Mouse (Mus musculus): ENCODE measurements around the gene Slc4a10. TPM values are rescaled to one million over a fixed set of nuclear protein-coding genes. Genes with fewer than 3 reads are reported as not detected.

The Slc4a10 gene
- total RNA-seq, 2 experiments from 2014 or later, result not detected

DNA sequence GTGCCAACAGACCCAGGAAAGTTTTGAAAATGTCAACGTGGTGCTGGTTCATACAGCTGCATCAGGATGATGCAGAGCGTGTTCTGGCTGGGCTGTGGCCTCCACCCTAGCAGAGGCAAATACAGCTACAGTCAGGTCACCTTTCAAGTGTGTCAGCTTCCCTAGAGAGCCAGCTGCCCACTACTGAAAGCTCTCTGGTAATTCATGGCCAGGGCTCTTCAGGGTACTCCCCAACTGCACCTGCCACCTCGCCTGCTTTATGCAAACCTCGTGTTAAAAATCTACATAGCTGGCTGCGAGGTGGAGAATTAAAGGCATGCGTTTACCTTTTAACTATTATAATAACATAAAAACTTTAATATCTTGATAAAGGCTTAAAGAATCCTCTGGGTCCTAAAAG lies 298.1 kb downstream of the Slc4a10 start:
- no peak for DNase-seq
- intact Hi-C loops (cut with DNase I), result no loop called here

DNA sequence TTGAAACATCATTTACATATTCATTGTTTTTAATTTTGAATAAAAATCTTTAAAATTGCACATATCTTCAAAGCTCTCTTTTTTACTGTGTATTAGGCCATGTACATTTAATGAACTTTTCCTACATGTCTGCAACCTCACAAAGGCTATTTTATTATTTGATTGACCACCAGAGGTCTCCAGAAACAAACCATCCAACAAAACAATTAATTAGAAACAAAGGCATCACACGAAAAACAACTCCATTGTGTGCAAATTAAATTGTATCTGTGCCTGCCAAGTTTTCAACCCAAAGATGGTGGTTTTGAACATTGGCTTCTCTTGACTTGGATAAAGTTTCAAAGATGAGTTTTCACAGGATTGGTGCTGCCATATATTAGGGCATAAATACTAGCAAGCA lies 300.5 kb downstream of the Slc4a10 start:
- intact Hi-C loops (cut with DNase I), result loop anchor here (1.0 to 2.0 kb wide), 2 partner anchors 112 to 284 kb away; no protein-coding TSS in a partner anchor
- DNase-seq, result no peak

DNA sequence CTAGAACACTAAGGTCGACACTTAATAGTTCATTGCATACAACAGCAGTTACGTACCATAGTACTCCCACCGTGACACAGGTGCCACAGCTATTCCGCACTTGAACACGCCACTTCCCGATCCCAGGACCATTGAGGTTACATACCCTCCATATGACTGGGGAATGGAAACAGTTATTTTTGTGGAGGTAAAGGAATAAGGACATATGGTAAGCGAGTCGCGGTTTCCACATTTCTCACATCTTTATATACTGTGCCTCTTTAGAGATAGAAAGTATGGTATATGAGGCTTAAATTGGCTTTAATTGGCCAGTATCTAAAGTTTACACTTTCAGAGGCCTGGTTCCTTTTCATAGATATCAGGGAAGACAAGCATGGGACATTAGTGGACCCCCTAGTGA lies 301.5 kb downstream of the Slc4a10 start:
- DNase-seq, result no peak
- intact Hi-C loops (cut with DNase I), result loop anchor here (2.0 kb wide), 1 partner anchor 283 kb away; no protein-coding TSS in a partner anchor

DNA sequence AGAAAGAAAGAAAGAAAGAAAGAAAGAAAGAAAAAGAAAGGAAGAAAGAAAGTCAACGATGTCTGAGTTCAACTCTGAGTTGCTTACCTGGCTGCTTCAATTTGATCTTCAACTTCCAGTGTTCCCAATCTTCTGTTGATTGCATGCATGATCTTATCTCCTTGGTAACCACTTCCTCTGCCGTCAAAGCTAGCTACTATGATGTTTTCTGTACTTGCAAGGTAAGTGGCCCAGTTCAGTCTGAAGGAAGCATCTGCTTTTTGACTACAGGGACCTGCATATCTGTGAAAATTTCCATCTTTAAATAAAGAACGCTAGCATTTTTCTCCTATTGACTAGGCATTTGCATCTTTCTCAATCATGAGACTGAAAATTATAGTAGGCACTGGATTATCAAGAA lies 305.8 kb downstream of the Slc4a10 start:
- DNase-seq, result no peak
- intact Hi-C loops (cut with DNase I), result no loop called here

DNA sequence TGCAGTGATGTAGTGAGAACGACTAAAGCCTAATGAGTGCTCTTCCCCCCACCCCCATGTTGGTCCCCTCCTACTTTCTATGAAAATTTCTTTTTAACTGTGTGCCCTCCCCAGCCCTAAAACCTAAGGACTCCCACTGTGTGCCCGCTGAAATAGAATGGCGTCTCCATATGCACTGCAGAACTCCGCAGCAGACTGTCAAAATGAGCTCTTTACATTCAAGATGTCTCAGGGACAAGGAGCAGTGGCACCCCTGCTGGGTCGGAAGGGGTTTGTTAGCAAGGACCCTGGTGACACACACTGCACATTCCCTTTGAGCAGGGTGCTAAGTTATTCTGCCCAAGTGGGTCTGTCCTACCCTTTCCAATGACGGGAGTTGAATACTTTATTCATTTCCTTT lies 309.5 kb downstream of the Slc4a10 start:
- intact Hi-C loops (cut with DNase I), result no loop called here
- no peak for DNase-seq

DNA sequence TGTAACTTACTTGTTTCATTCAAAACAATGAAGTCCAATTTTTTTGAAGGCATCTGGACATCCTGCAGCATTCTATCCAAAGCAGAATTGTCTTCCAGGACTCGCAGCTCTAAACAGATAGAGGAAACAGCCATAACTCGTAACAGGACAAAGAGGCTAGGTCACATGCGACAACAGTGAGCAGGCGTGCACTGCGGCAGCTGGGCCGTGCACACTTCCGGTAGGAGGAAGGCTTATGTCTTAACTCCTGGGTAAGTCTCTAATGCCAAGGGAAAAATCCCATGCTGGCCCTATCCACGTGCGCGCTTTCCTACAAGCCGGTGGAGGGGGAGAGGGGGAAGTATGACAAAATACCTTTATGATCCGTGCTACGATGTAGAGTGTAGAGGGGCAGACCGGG lies 310.3 kb downstream of the Slc4a10 start:
- intact Hi-C loops (cut with DNase I), result no loop called here
- no peak for DNase-seq

DNA sequence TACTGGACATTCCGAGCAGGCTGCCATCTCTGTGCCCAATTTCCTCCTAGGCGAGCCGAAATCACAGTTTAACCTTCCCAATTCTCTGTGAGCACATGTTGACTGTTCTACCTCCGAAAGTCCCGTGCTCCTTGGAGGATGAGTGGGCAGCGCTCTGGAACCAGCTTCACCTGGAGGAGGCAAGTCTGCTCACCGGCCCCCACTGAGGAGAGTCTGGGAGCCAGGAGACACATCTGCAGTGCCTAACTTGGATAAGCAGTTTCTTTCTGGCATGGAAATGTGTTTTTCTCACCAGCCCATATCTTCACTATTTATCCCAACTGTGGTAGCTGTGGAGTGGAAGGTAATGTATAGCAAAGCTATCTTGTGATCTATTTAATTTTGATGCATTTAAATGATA lies 311.0 kb downstream of the Slc4a10 start:
- intact Hi-C loops (cut with DNase I), result no loop called here
- DNase-seq, result no peak

DNA sequence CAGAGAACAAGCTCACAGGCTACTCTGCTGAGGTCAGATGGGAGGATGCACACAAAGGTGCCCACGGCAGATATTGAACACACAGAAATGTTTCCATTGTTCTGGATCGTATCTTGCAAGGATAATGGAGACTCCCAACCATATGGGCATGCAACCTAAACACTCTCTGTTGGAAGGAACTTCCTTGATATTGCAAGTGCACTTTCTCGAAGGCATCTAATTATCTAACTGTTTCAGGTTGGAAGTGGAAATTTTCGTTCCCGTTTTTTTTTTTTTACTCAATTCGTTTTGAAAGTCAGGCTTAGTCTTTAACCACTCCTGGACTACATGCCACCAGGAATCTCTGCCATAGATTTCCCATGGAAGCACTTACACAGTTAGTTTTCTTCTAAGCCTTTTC lies 314.6 kb downstream of the Slc4a10 start:
- no peak for DNase-seq
- intact Hi-C loops (cut with DNase I), result loop anchor here (5.0 kb wide), 1 partner anchor 81 kb away; no protein-coding TSS in a partner anchor

DNA sequence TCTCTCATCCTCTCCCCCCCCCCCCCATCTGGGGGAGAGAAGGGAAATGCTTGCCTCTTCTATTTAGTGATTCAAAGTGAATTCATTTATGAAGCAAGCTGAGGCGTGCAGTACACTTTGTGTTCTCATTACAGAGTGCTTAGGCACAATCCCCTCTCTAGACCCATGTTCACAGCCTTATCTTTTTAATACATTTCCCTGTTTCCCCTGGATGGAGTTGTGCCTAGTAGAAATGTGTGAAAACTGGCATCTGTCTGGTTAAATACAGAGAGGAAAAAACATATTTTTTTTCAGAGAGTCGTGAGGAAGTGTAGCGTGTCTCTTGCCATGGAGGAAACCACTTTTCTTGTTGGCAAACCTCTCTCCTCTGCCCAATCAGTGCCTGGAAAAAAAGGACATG lies 315.3 kb downstream of the Slc4a10 start:
- intact Hi-C loops (cut with DNase I), result loop anchor here (5.0 kb wide), 1 partner anchor 81 kb away; no protein-coding TSS in a partner anchor
- no peak for DNase-seq

DNA sequence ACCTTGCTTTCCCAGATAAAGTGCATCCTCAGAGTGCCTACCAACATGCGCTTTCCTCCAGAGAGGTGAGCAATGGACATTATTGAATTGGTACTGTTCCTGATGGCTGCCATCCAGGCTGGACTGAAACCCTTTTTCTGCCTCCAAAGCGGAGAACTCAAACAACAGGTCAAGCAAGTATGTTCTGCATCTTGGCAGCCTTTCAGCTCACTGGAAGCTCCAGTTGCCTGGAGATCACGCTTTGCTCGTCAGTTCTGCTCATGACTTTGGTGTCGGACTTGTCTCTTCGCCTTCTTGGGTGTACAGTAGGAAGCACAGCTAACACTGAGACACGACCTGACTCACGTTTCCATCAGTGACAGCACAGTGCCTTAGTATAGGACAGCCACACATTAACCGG lies 315.9 kb downstream of the Slc4a10 start:
- intact Hi-C loops (cut with DNase I), result loop anchor here (5.0 kb wide), 1 partner anchor 80 kb away; no protein-coding TSS in a partner anchor
- no peak for DNase-seq

DNA sequence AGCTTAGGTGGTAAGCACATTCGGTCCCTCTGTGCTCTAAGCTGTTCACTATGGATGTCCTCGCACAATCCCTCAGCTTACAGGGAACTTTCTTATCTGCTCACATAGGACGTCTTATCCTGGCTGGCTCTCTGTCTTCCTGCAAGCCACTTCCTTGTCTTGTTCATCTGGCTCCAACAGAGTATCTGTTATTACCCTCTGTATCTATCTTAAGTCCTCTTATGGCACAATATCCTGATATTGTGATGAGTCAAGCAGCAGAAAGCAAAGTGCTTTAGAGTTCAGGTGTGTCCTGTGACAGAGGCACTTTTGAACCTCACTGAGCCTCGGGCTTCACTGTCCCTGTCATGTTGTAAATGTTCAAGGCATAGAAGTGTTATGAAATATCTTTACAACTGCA lies 317.3 kb downstream of the Slc4a10 start:
- no peak for DNase-seq
- intact Hi-C loops (cut with DNase I), result loop anchor here (5.0 kb wide), 1 partner anchor 79 kb away; no protein-coding TSS in a partner anchor

DNA sequence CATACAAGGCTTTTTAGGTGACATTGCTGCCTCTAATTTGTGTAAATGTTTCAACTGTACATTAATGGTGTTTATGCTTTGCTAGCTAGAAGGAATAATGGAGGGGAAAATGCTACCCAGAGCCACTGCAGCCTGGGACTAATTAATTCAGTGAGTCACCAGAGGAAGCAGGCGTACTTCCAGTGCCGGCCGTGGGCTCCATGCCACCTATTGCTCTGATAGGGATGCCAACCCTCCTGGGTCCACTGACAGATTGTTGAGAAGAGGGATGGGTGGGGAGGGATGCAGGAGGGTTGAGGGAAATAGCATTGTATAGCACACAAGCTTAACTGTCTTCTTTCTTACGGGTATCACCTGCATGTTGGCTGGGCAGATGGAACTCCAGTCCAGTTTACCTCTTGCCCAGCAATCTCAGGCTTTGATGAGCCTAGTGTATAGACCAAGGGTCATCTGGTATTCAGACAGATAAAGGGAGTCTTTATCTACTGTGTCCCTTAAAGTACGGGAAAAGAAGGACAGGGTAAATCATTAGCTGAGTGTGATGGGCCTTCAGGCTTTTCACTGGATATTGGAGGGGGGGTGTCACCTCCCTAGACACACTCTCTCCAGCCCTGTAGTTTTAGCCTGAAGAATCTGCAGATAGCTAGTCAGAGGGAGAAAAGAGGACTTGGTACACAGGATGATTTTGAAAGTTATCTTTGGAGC lies 322.2 kb downstream of the Slc4a10 start:
- intact Hi-C loops (cut with DNase I), result no loop called here
- no peak for DNase-seq

DNA sequence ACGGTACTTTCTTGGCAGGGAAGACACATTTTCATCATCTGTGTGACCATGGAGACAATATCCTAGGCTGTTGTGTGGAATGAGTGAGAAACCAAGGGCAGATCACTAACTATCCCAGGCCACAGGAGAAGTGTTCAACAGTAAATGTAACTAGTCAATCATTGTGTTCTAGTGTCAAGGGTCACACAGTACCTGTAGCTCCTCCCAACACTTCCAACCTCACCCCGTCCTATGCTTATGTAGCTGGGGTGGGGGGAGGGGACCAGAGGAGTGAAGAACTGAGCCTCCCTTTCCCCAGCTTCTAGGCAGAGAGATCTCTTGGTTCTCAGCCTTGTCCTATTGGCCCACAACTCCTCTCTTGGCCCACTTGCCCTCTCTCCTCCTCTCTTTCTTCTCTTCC lies 323.8 kb downstream of the Slc4a10 start:
- no peak for DNase-seq

DNA sequence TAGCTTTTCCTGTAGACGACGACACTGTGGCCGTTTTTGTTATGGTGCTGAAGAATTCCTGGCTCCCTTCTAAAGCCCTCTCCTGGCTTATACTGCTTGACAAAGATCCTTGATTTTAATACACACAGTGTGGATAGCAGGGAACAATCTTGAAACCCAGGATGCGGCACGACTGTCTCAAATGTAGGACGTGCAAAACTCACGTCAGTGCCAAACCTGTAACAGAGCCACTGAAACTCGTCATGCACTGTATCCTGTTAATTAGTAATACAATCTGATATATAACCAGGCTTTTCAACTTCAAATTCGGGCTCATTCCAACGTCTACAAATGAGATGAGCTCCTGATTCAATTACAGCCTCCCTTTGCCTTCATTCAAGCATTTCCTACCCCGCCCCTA lies 327.4 kb downstream of the Slc4a10 start:
- intact Hi-C loops (cut with DNase I), result no loop called here

More for the DNA sequence above, 323.8 kb downstream of the Slc4a10 start:
- intact Hi-C loops (cut with DNase I), result no loop called here

More for the DNA sequence above, 327.4 kb downstream of the Slc4a10 start:
- no peak for DNase-seq

Other genes starting within 250 kb of the Slc4a10 start
- not detected for gene Tbr1, start 243.5 kb upstream of the Slc4a10 start, total RNA-seq (2021)

Measured in heart, postnatal 10 days (tissue).